ENCODE assay signal across 8 mouse cellular contexts in the genomic region with DNA sequence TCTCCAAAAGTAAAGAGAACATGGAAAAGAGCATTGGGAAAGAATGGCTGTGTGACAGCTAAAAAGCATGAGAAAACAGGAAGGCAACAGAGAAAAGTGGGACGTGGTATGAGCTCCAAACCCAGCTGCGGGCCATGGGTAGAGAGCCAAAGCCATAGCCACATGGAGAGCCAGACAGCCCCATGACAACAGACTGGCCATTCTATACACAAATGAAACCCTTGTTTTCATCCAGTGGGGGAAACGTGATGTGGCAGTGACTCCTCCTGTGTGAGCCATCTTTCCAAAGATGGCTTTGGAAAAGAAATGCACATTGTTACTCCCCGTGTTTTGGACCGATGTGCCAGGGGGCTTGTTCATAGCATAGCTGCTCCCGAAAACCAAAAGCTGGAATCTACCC. TPM values are rescaled to one million over a fixed set of nuclear protein-coding genes. Genes with fewer than 3 reads are reported as not detected.
DNase-seq lines count a peak whose midpoint lies in the region; ATAC-seq and TF ChIP-seq lines count a peak whose summit lies in the region.

No protein-coding gene starts in this region.

- peaks cover 5% of the 10 kb centered on the region for H3K4me1 ChIP-seq in heart, adult 2 months (ENCODE audit: control insufficient read depth, insufficient read depth, low read length)
- H3K4me1 ChIP-seq in thymus, adult 2 months (replicated peaks; ENCODE audit: control insufficient read depth, insufficient read depth, low read length) = peaks cover 7% of the 10 kb centered on the region
- H3K4me1 ChIP-seq in limb, embryonic 10.5 days = peaks cover 20% of the 10 kb centered on the region
- peaks cover 16% of the 10 kb centered on the region; the same call in 1 of the 2 replicates for H3K4me1 ChIP-seq in neural tube, embryonic 14.5 days (ENCODE audit: control insufficient read depth, insufficient read depth, low read length)

- WGBS in heart, adult 2 months = 31% methylated on average over 6 of the region's 6 CpGs
- 51% methylated on average over 6 of the region's 6 CpGs for WGBS in thymus, adult 2 months
- WGBS in limb, embryonic 10.5 days = 50% methylated on average over 6 of the region's 6 CpGs
- 40% methylated on average over 6 of the region's 6 CpGs for WGBS in neural tube, embryonic 14.5 days

- TF ChIP-seq EP300 in heart, adult 2 months (IDR thresholded peaks at IDR 0.05; ENCODE audit: insufficient read depth, low read depth, low read length) = 0 out of 2 replicates have a peak, but pooled peaks have one; percentile 5

- no peak for TF ChIP-seq POLR2A in heart, adult 2 months (IDR thresholded peaks at IDR 0.05; ENCODE audit: insufficient read depth, low read depth, low read length)
- no peak for TF ChIP-seq POLR2A in thymus, adult 2 months (IDR thresholded peaks at IDR 0.05; ENCODE audit: control insufficient read depth, extremely low read depth, insufficient read depth, low read length, poor library complexity)

- DNase-seq in heart, adult 2 months = no peak
- DNase-seq in heart, adult 18-20 months = no peak
- DNase-seq in thymus, adult 2 months = no peak
- no peak for DNase-seq in thymus, postnatal 14 days
- no peak for DNase-seq in limb, embryonic 10.5 days (ENCODE audit: low spot score)
- DNase-seq in gastrocnemius, postnatal 25 days = no peak
- DNase-seq in right cerebral cortex, postnatal 25 days = no peak

- H3K9me3 ChIP-seq in limb, embryonic 10.5 days (replicated peaks) = no peaks in the 10 kb centered on the region
- H3K9me3 ChIP-seq in neural tube, embryonic 14.5 days (ENCODE audit: control insufficient read depth, low read length) = no peaks in the 10 kb centered on the region

- no peaks in the 10 kb centered on the region for H3K27me3 ChIP-seq in heart, adult 2 months (ENCODE audit: control insufficient read depth, insufficient read depth, low read length)
- H3K27me3 ChIP-seq in thymus, adult 2 months (ENCODE audit: control insufficient read depth, insufficient read depth, low read length) = no peaks in the 10 kb centered on the region
- H3K27me3 ChIP-seq in limb, embryonic 10.5 days (ENCODE audit: low read depth, poor library complexity, severe bottlenecking) = peaks cover 12% of the 10 kb centered on the region
- no peaks in the 10 kb centered on the region for H3K27me3 ChIP-seq in neural tube, embryonic 14.5 days (ENCODE audit: control insufficient read depth, insufficient read depth, low read length)

- ATAC-seq in neural tube, embryonic 14.5 days (ENCODE audit: low read depth) = peak; percentile 38

- H3K4me3 ChIP-seq in heart, adult 2 months = peak overlapping the region; percentile 94
- H3K4me3 ChIP-seq in thymus, adult 2 months (ENCODE audit: control insufficient read depth, insufficient read depth, low read length) = peak overlapping the region; percentile 80; the same call in 1 of the 2 replicates
- peak overlapping the region; percentile 87 for H3K4me3 ChIP-seq in limb, embryonic 10.5 days
- peak overlapping the region; percentile 81 for H3K4me3 ChIP-seq in neural tube, embryonic 14.5 days (ENCODE audit: low read depth, low read length)

- H3K4me2 ChIP-seq in neural tube, embryonic 14.5 days (ENCODE audit: low read depth, low read length) = peak overlapping the region; percentile 84

- intact Hi-C loops in heart, adult 2 months (cut with DNase I) = loop anchor here (5.0 kb wide), 2 partner anchors 191 to 256 kb away; a partner anchor contains a TSS

- H3K36me3 ChIP-seq in heart, adult 2 months (ENCODE audit: control insufficient read depth, insufficient read depth, low read length) = no peaks in the 10 kb centered on the region
- no peaks in the 10 kb centered on the region for H3K36me3 ChIP-seq in thymus, adult 2 months (ENCODE audit: control insufficient read depth, insufficient read depth, low read length)
- no peaks in the 10 kb centered on the region for H3K36me3 ChIP-seq in limb, embryonic 10.5 days
- no peaks in the 10 kb centered on the region for H3K36me3 ChIP-seq in neural tube, embryonic 14.5 days (ENCODE audit: control insufficient read depth, insufficient read depth, low read length)

- H3K9ac ChIP-seq in heart, adult 2 months (ENCODE audit: low read depth, low read length) = peak overlapping the region; percentile 32; the same call in 1 of the 2 replicates
- no peak overlapping the region for H3K9ac ChIP-seq in neural tube, embryonic 14.5 days (replicated peaks; ENCODE audit: low read depth, low read length)

- no peaks in the 10 kb centered on the region for H3K79me2 ChIP-seq in heart, adult 2 months (replicated peaks; ENCODE audit: control insufficient read depth, insufficient read depth, low read length)

- peak overlapping the region; percentile 91 for H3K27ac ChIP-seq in heart, adult 2 months
- H3K27ac ChIP-seq in thymus, adult 2 months (ENCODE audit: control insufficient read depth, insufficient read depth, low read length) = peak overlapping the region; percentile 47
- H3K27ac ChIP-seq in limb, embryonic 10.5 days = peak overlapping the region; percentile 91
- peak overlapping the region; percentile 92 for H3K27ac ChIP-seq in neural tube, embryonic 14.5 days (ENCODE audit: low read depth, low read length)

- TF ChIP-seq CTCF in heart, adult 2 months (IDR thresholded peaks at IDR 0.05) = no peak
- no peak for TF ChIP-seq CTCF in thymus, adult 2 months (IDR thresholded peaks at IDR 0.05; ENCODE audit: borderline replicate concordance, control insufficient read depth, extremely low read depth, insufficient read depth, low read length, poor library complexity)

RNA-seq across cellular contexts. Expression of a gene that starts 0.4 kb away (rescaled TPM):
- total RNA-seq in heart, adult 2 months (2021) = 1 to 10 TPM; 5.2 to 7.2 TPM
- polyA plus RNA-seq in heart, adult 2 months (2012; rRNA removed) = 5.8 and 7.9 TPM in 2 replicates
- 1 to 10 TPM; 6.3 to 7.3 TPM for total RNA-seq in heart, adult 18-20 months (2021)
- 33.4 and 36.4 TPM in 2 replicates for polyA plus RNA-seq in thymus, adult 2 months (2012; rRNA removed)
- polyA plus RNA-seq in limb, embryonic 10.5 days (2016; fragmentation: Nextera tagmentation; extraction: Ambion mirVana) = 18.4 and 24.1 TPM in 2 replicates
- polyA plus RNA-seq in neural tube, embryonic 14.5 days (2014; fragmentation: Nextera tagmentation; extraction: Ambion mirVana) = 32.4 and 32.5 TPM in 2 replicates
- 1 to 10 TPM; 5.4 to 7.7 TPM for total RNA-seq in gastrocnemius, postnatal 25 days (2021)

RNA-seq across cellular contexts. Expression of a gene that starts 58.0 kb away (rescaled TPM):
- total RNA-seq in heart, adult 2 months (2021) = 10 to 100 TPM; 13.4 to 14.9 TPM
- 9.2 and 12.2 TPM in 2 replicates for polyA plus RNA-seq in heart, adult 2 months (2012; rRNA removed)
- 10 to 100 TPM; 15.0 to 17.3 TPM for total RNA-seq in heart, adult 18-20 months (2021)
- 20.3 and 23.8 TPM in 2 replicates for polyA plus RNA-seq in thymus, adult 2 months (2012; rRNA removed)
- 65.8 and 72.8 TPM in 2 replicates for polyA plus RNA-seq in limb, embryonic 10.5 days (2016; fragmentation: Nextera tagmentation; extraction: Ambion mirVana)
- polyA plus RNA-seq in neural tube, embryonic 14.5 days (2014; fragmentation: Nextera tagmentation; extraction: Ambion mirVana) = 23.5 and 27.0 TPM in 2 replicates
- 10 to 100 TPM; 10.2 to 10.7 TPM for total RNA-seq in gastrocnemius, postnatal 25 days (2021)

RNA-seq across cellular contexts. Expression of a gene that starts 58.1 kb away (rescaled TPM):
- total RNA-seq in heart, adult 2 months (2021) = 10 to 100 TPM; 19.1 to 21.0 TPM
- 14.9 and 26.0 TPM in 2 replicates for polyA plus RNA-seq in heart, adult 2 months (2012; rRNA removed)
- 10 to 100 TPM; 20.4 to 20.9 TPM for total RNA-seq in heart, adult 18-20 months (2021)
- polyA plus RNA-seq in thymus, adult 2 months (2012; rRNA removed) = 53.3 and 56.7 TPM in 2 replicates
- 118 and 129 TPM in 2 replicates for polyA plus RNA-seq in limb, embryonic 10.5 days (2016; fragmentation: Nextera tagmentation; extraction: Ambion mirVana)
- polyA plus RNA-seq in neural tube, embryonic 14.5 days (2014; fragmentation: Nextera tagmentation; extraction: Ambion mirVana) = 74.6 and 92.0 TPM in 2 replicates
- 10 to 100 TPM; 13.0 to 13.2 TPM for total RNA-seq in gastrocnemius, postnatal 25 days (2021)
